Mouse (Mus musculus) midbrain, embryonic 12.5 days (tissue): ENCODE measurements around the gene Gramd1a. TPM values are rescaled to one million over a fixed set of nuclear protein-coding genes. Genes with fewer than 3 reads are reported as not detected.
A peak's percentile ranks its signal among the peaks of the same experiment; 100 is the strongest.

Source experiments
- ATAC-seq: fragments of 200-750 bp; cut with Nextera tagmentation; 2 replicates; pipeline ENCODE4 v1.8.0; 2017; ENCODE audit warnings: low read depth, moderate TSS enrichment, moderate library complexity; ENCODE audit not compliant: low FRiP score
- H3K27ac ChIP-seq: fragments of 300-500 bp; sonication (generic); replicated peaks from 2 replicates; pipeline ENCODE4 v1.5.1; 2016; ENCODE audit warnings: mild to moderate bottlenecking
- H3K27me3 ChIP-seq: fragments of 300-500 bp; sonication (generic); 2 replicates; pipeline ENCODE4 v1.6.1; 2016; ENCODE audit warnings: mild to moderate bottlenecking
- H3K36me3 ChIP-seq: fragments of 300-500 bp; sonication (generic); 2 replicates; pipeline ENCODE4 v1.6.1; 2016
- H3K4me1 ChIP-seq: fragments of 300-500 bp; sonication (generic); 2 replicates; pipeline ENCODE4 v1.6.1; 2016
- H3K4me2 ChIP-seq: fragments of 300-500 bp; sonication (generic); replicated peaks from 2 replicates; pipeline ENCODE4 v1.6.1; 2016; ENCODE audit warnings: mild to moderate bottlenecking, moderate library complexity
- H3K4me3 ChIP-seq: fragments of 300-500 bp; sonication (generic); 2 replicates; pipeline ENCODE4 v1.5.1; 2016; ENCODE audit warnings: mild to moderate bottlenecking
- H3K9ac ChIP-seq: fragments of 300-500 bp; sonication (generic); replicated peaks from 2 replicates; pipeline ENCODE4 v1.6.1; 2016; ENCODE audit warnings: mild to moderate bottlenecking, moderate library complexity
- H3K9me3 ChIP-seq: fragments of 300-500 bp; sonication (generic); 2 replicates; pipeline ENCODE4 v1.6.1; 2016; ENCODE audit warnings: mild to moderate bottlenecking
- WGBS: fragments of 180-500 bp; shearing (Covaris S2); methylation state at CpG from one replicate; pipeline ENCODE4 v1.1.7; 2016; 5-methylcytosine and 5-hydroxymethylcytosine counted together
- polyA plus RNA-seq: library from polyadenylated mRNA; unstranded; fragments of >200 nt; fragmentation: Nextera tagmentation; extraction: Ambion mirVana; gene quantifications from 2 replicates; pipeline ENCODE4 v1.2.1, GENCODE M21; 2016

Gene Gramd1a
- polyA plus RNA-seq, 1 experiment from 2014 or later = 186 TPM

DNA sequence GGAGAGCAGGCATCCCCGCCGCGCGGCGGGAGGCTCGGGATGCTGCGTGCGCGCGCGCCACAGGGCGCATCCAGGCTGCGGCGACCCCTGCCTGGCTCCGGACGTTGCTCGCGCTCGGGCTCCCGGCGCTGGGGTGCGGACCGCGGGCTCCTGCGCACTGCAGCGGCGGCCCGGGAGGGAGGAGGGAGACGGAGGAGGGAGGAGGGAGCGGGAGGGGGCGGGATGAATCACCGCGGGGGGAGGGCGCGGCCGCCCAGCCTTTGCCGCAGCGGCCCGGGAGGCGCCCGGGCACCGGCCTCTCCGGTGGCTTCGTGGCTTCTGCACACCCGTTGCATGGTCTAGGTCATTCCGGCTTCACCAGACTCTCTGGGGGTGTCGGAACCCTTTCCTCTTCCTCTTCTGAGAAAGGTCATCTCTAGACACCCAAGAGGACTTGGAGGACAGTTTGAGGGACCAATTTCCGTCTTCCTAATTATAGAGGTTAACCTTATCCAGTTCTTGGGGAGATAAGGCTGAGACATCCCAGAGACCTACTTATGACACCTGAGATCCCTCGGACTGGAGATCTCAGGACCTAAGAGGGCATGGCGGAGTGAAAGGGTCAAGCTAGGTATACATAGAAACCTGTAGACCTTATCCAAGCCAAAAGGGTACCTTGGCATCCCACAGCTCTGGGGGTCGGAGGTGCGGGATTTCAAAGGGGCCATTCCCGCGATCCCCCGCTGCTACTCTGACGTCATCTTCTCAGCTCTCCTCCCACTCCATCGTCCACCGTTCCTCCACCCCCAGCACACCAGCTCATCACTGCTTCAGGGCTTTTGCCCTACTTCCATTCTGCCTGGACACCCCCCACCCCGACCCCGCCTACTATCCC lies 28.6 kb downstream of the Gramd1a start, which contains the start of gene Scn1b:
Gene Scn1b (minus strand): TSS at position 153 of the 874 bp plus-strand sequence.
- peak within 1 kb of the TSS; percentile 37 for H3K9ac ChIP-seq
- peaks cover 39% of the 10 kb centered on the region for H3K36me3 ChIP-seq
- WGBS = 5% methylated on average over 30 of the region's 60 CpGs
- H3K27me3 ChIP-seq = peaks cover 49% of the 10 kb centered on the region
- no peak; the same call in 1 of the 2 replicates for ATAC-seq
- H3K9me3 ChIP-seq = no peaks in the 10 kb centered on the region
- H3K27ac ChIP-seq = no peak within 1 kb of the TSS
- peak within 1 kb of the TSS; percentile 51 for H3K4me3 ChIP-seq
- peak within 1 kb of the TSS; percentile 93 for H3K4me2 ChIP-seq
- peaks cover 12% of the 10 kb centered on the region for H3K4me1 ChIP-seq

DNA sequence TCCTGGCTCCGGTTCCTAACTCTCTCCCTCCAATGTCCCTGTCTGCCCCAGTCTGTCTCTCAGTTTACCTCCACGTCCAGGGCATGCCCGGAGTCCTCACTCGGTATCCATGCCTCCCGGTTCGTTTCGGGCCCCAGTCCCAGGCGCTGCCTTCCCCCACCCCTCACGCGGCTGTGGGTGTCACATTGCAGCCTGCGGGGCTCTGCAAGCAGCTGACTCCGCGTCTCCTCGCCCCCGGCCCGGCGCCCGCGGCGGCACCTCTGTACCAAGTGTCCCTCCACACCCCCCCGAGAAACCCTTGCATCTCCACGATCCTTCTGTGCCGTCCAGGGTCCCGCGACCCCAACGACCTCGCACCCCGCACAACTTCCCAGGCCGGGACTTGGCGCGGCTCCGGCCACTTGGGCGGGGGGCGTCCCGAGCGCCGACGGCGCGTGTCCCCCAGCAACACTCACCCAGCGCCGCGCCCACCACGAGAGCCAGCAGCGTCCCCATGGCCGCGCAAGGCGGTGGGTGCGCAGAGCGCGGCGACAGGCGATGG lies 29.4 kb downstream of the Gramd1a start:
- ATAC-seq = no peak
- Histone ChIP-seq H3K9me3 (no peaks in the 10 kb centered on the region), H3K4me3 (peak overlapping the region; percentile 51), H3K27me3 (peaks cover 49% of the 10 kb centered on the region), H3K27ac (no peak overlapping the region), H3K36me3 (peaks cover 31% of the 10 kb centered on the region), H3K4me1 (peaks cover 12% of the 10 kb centered on the region), H3K9ac (peak overlapping the region; percentile 37), H3K4me2 (peak overlapping the region; percentile 93)
- 2% methylated on average over 51 of the region's 53 CpGs for WGBS

DNA sequence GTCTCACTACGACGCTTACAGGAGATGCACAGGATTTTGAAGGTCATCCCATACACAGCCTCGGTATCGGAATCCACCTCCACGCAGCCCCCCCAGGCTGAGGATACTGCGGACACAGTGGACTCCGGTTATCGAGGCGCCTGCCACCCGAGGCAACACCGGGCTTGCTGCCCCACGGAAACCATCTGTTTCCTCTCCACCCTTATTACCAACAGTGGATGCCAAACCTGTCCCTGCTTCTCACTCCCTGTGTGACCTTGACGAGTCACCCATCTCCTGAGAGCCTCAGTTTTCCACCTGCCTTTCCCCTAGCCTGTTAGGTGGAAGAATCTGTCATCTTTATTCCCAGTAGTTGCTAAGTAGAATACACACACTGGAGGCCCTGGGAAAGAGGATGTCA lies 30.6 kb downstream of the Gramd1a start:
- Histone ChIP-seq H3K9ac (no peak overlapping the region), H3K27ac (no peak overlapping the region), H3K27me3 (peaks cover 49% of the 10 kb centered on the region), H3K9me3 (no peaks in the 10 kb centered on the region), H3K4me2 (no peak overlapping the region), H3K36me3 (peaks cover 20% of the 10 kb centered on the region), H3K4me1 (peaks cover 12% of the 10 kb centered on the region), H3K4me3 (no peak overlapping the region)
- no peak for ATAC-seq
- WGBS = 85% methylated on average over 13 of the region's 13 CpGs

DNA sequence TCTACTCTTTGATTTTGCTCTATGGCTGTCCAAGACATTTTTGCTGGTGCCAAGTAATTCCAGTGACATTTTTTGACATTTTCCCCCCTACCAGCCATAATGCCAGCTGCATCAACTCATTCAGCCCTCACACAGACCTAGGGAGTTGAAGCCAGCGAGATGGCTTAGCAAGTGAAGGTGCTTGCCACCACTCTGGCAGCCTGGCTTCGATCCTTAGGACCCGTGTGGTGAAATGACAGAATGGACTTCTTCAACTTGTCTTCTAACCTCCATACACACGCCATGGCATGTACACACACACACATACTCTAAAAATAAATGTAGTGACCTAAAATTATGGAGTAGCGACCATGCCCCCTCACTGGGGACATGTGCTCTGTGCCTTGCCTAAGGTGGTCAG lies 31.3 kb downstream of the Gramd1a start:
- H3K36me3 ChIP-seq = peaks cover 12% of the 10 kb centered on the region
- no peak overlapping the region for H3K4me2 ChIP-seq
- H3K27ac ChIP-seq = no peak overlapping the region
- no peak overlapping the region for H3K9ac ChIP-seq
- no peaks in the 10 kb centered on the region for H3K9me3 ChIP-seq
- peaks cover 49% of the 10 kb centered on the region for H3K27me3 ChIP-seq
- no peak overlapping the region for H3K4me3 ChIP-seq
- peaks cover 12% of the 10 kb centered on the region for H3K4me1 ChIP-seq
- WGBS = 87% methylated on average over 5 of the region's 5 CpGs
- ATAC-seq = no peak

DNA sequence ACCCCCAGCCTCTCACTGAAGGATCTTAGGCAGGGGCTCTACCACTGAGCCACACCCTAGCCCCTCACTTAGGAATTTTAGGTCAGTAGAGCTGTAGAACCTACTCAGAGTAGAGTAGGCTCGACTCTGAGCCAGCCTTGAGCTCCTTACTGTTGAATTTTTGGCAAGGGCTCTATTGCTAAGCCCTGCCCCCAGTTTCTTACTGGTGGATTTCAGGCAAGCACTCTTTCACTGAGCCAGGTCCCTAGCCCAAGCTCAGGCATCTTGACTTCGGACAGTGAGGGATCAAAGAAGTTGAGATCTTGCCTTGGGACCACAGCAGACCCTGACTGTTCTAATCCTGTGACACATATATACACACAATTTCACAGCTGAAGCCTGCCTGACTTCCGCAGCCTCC lies 32.0 kb downstream of the Gramd1a start:
- no peak overlapping the region for H3K9ac ChIP-seq
- 82% methylated on average over 3 of the region's 3 CpGs for WGBS

GRCm38 (mm10) chr7:31122641-31123631 lies 32.8 kb downstream of the Gramd1a start:
- no peak overlapping the region for H3K9ac ChIP-seq
- WGBS = 92% methylated on average over 16 of the region's 16 CpGs
- no peaks in the 10 kb centered on the region for H3K36me3 ChIP-seq
- no peak overlapping the region for H3K4me3 ChIP-seq
- no peak overlapping the region for H3K4me2 ChIP-seq
- H3K27ac ChIP-seq = no peak overlapping the region
- peaks cover 12% of the 10 kb centered on the region for H3K4me1 ChIP-seq
- H3K9me3 ChIP-seq = no peaks in the 10 kb centered on the region
- peaks cover 36% of the 10 kb centered on the region for H3K27me3 ChIP-seq
- no peak for ATAC-seq

More for the DNA sequence above, 32.0 kb downstream of the Gramd1a start:
- no peak for ATAC-seq
- Histone ChIP-seq H3K36me3 (peaks cover 6% of the 10 kb centered on the region), H3K4me3 (no peak overlapping the region), H3K4me2 (no peak overlapping the region), H3K27ac (no peak overlapping the region), H3K27me3 (peaks cover 44% of the 10 kb centered on the region), H3K9me3 (no peaks in the 10 kb centered on the region), H3K4me1 (peaks cover 12% of the 10 kb centered on the region)

GRCm38 (mm10) chr7:31119556-31119955 lies 36.1 kb downstream of the Gramd1a start:
- Histone ChIP-seq H3K4me2 (no peak overlapping the region), H3K4me3 (no peak overlapping the region), H3K27me3 (peaks cover 15% of the 10 kb centered on the region; the same call in 1 of the 2 replicates), H3K36me3 (no peaks in the 10 kb centered on the region), H3K9ac (no peak overlapping the region), H3K27ac (no peak overlapping the region), H3K9me3 (no peaks in the 10 kb centered on the region), H3K4me1 (peaks cover 3% of the 10 kb centered on the region; the same call in 1 of the 2 replicates)
- 86% methylated on average over 5 of the region's 5 CpGs for WGBS
- ATAC-seq = no peak

DNA sequence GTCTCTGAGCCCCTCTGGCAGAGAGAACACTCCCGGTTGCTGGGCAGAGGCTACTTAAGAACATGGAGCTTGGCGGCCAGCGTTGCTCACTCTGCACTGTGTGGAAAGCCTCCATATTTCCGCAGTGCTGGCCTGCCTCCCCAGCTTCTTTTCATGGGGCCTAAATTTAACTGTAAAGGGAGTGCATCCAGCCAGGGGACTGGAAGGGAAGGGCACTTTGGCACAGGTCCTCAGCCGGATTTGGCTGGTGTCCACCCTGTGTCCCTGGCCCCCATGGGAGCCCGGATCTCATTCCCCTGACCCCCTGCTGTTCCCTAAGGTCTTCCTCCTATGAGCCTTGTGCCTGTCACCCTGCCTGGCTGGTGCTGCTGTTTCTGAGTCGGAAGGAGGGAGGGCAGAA lies 37.2 kb downstream of the Gramd1a start:
- no peak for ATAC-seq
- H3K9me3 ChIP-seq = no peaks in the 10 kb centered on the region
- no peaks in the 10 kb centered on the region for H3K36me3 ChIP-seq
- H3K27ac ChIP-seq = no peak overlapping the region
- H3K4me3 ChIP-seq = no peak overlapping the region
- H3K4me1 ChIP-seq = peaks cover 3% of the 10 kb centered on the region; the same call in 1 of the 2 replicates
- WGBS = 84% methylated on average over 7 of the region's 7 CpGs
- no peak overlapping the region for H3K4me2 ChIP-seq
- H3K27me3 ChIP-seq = peaks cover 13% of the 10 kb centered on the region; the same call in 1 of the 2 replicates
- no peak overlapping the region for H3K9ac ChIP-seq

DNA sequence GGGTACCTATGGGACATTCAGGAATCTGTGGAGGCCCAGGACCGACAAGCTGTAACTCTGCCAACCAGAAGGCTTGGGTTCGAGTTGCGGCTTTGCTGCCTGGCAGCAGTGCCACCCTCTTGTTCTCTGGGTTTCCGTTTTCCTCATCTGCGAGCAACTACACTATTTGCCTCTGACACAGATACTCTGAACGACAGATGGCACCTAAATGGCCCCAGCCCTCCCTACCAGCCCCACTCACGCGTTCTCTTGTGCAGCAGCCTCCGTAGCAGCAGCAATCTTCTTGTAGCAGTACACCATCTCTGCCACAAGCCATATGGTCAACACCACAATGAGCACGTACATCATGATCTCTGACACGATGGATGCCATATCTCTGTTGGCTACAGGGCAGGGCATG lies 38.2 kb downstream of the Gramd1a start:
- no peaks in the 10 kb centered on the region for H3K36me3 ChIP-seq
- 93% methylated on average over 11 of the region's 11 CpGs for WGBS
- ATAC-seq = no peak
- no peak overlapping the region for H3K4me3 ChIP-seq
- H3K27ac ChIP-seq = no peak overlapping the region
- no peak overlapping the region for H3K9ac ChIP-seq
- H3K4me1 ChIP-seq = peaks cover 3% of the 10 kb centered on the region; the same call in 1 of the 2 replicates
- H3K4me2 ChIP-seq = no peak overlapping the region
- H3K27me3 ChIP-seq = peaks cover 13% of the 10 kb centered on the region; the same call in 1 of the 2 replicates
- no peaks in the 10 kb centered on the region for H3K9me3 ChIP-seq

DNA sequence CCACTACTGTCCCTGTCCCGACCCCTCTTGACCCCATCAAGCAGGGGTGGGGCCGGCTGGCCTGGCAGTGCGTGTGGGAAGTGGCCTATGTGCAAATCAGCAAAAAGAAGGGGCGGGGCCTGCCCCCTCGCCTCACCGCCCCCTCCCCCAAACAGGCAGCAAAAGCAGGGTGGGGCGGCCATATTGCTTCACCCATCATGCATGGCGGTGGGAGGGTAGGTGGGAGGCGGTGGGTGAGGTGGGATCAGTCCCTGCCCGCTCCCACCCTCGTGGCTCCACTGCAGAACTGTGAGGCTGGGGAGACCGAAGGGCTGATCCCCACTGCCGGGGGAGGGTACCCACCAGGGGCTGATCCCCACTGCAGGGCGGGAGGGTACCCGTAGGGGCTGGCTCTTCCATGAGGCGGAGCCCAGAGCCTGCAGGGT lies 39.0 kb downstream of the Gramd1a start:
- Histone ChIP-seq H3K4me3 (no peak overlapping the region), H3K9ac (no peak overlapping the region), H3K9me3 (no peaks in the 10 kb centered on the region), H3K27ac (no peak overlapping the region), H3K4me2 (no peak overlapping the region), H3K4me1 (peaks cover 3% of the 10 kb centered on the region; the same call in 1 of the 2 replicates), H3K36me3 (no peaks in the 10 kb centered on the region), H3K27me3 (peaks cover 13% of the 10 kb centered on the region; the same call in 1 of the 2 replicates)
- ATAC-seq = peak; percentile 68
- 37% methylated on average over 16 of the region's 16 CpGs for WGBS

GRCm38 (mm10) chr7:31115587-31116043 lies 40.1 kb downstream of the Gramd1a start:
- WGBS = 34% methylated on average over 17 of the region's 17 CpGs
- peaks cover 13% of the 10 kb centered on the region; the same call in 1 of the 2 replicates for H3K27me3 ChIP-seq
- no peaks in the 10 kb centered on the region for H3K36me3 ChIP-seq
- H3K4me2 ChIP-seq = no peak overlapping the region
- H3K9me3 ChIP-seq = no peaks in the 10 kb centered on the region
- H3K27ac ChIP-seq = no peak overlapping the region
- H3K4me1 ChIP-seq = peaks cover 3% of the 10 kb centered on the region; the same call in 1 of the 2 replicates
- no peak for ATAC-seq
- H3K4me3 ChIP-seq = no peak overlapping the region
- H3K9ac ChIP-seq = no peak overlapping the region
